In genomic region chr6:102322614-102323284, GRCm38 (mm10) we compare ENCODE assay signal across 15 mouse cellular contexts.
"Had no signal": no experiment of that assay in that cellular context is flagged by ENCODE, and none has a peak within 500 bp of the region (broad histone marks: within the 10 kb centered on the region; RNA-seq: fewer than 3 reads in every experiment).

No protein-coding gene starts in this region.

- H3K27me3 ChIP-seq: limb, embryonic 13.5 days; midbrain, embryonic 13.5 days; neural tube, embryonic 15.5 days; stomach, embryonic 15.5 days had no signal

- ATAC-seq: intestine, embryonic 16.5 days; midbrain, embryonic 13.5 days had no signal

- H3K9me3 ChIP-seq: limb, embryonic 13.5 days; midbrain, embryonic 13.5 days; neural tube, embryonic 15.5 days; stomach, embryonic 15.5 days had no signal

- DNase-seq: kidney, adult 8-10 months; kidney, postnatal 25 days; left cerebral cortex, postnatal 4 days; lung, adult 18-20 months; right cerebral cortex, postnatal 4 days; spleen, adult 18-20 months; thymus, adult 2 months; thymus, postnatal 25 days had no signal

- H3K4me3 ChIP-seq: limb, embryonic 13.5 days; midbrain, embryonic 13.5 days; myocyte; neural tube, embryonic 15.5 days; stomach, embryonic 15.5 days had no signal

- H3K27ac ChIP-seq: limb, embryonic 13.5 days; liver, embryonic 14.5 days; midbrain, embryonic 13.5 days; neural tube, embryonic 15.5 days; stomach, embryonic 15.5 days had no signal

- H3K36me3 ChIP-seq: limb, embryonic 13.5 days; midbrain, embryonic 13.5 days; neural tube, embryonic 15.5 days; stomach, embryonic 15.5 days had no signal

- H3K4me1 ChIP-seq: limb, embryonic 13.5 days; midbrain, embryonic 13.5 days; neural tube, embryonic 15.5 days; stomach, embryonic 15.5 days had no signal

- H3K9ac ChIP-seq: limb, embryonic 13.5 days; liver, embryonic 14.5 days; midbrain, embryonic 13.5 days; neural tube, embryonic 15.5 days; stomach, embryonic 15.5 days had no signal

- H3K4me2 ChIP-seq: limb, embryonic 13.5 days; midbrain, embryonic 13.5 days; neural tube, embryonic 15.5 days; stomach, embryonic 15.5 days had no signal
